Comparison of ENCODE assay signal across 20 mouse cellular contexts in the genomic region with DNA sequence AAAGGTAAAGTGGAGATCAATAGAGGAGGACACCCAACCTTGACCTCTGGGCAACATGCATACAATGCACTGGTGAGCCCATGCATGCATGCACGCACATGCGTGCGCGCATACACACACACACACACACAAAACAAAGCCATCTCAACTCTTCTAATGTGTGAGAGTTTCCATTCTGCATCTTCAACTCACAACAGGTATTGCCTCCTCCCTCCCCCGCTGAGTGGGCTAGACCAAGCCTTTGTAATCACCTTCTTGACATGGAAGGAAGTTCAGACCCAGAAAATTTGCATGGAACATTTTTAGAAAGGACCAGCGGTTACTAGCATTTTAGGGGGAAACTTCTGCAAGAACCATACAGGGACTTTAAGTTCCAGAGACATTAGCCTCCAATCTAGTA. TPM values are rescaled to one million over a fixed set of nuclear protein-coding genes. Genes with fewer than 3 reads are reported as not detected.
DNase-seq lines count a peak whose midpoint lies in the region; ATAC-seq lines count a peak whose summit lies in the region.
"Had no signal": no experiment of that assay in that cellular context is flagged by ENCODE, and none has a peak within 500 bp of the region (broad histone marks: within the 10 kb centered on the region; RNA-seq: fewer than 3 reads in every experiment).

No protein-coding gene starts in this region.

- 88% methylated on average over 6 of the region's 6 CpGs for WGBS in embryonic facial prominence, embryonic 12.5 days
- 95% methylated on average over 6 of the region's 6 CpGs for WGBS in embryonic facial prominence, embryonic 10.5 days
- 94% methylated on average over 6 of the region's 6 CpGs for WGBS in forebrain, embryonic 10.5 days

- H3K27ac ChIP-seq in embryonic facial prominence, embryonic 12.5 days: no peak overlapping the region
- no peak overlapping the region for H3K27ac ChIP-seq in embryonic facial prominence, embryonic 10.5 days (replicated peaks)
- H3K27ac ChIP-seq in forebrain, embryonic 10.5 days: no peak overlapping the region
- H3K27ac ChIP-seq: forebrain, embryonic 12.5 days; heart, embryonic 10.5 days; hindbrain, embryonic 12.5 days had no signal

- no peaks in the 10 kb centered on the region for H3K4me1 ChIP-seq in embryonic facial prominence, embryonic 12.5 days
- no peaks in the 10 kb centered on the region for H3K4me1 ChIP-seq in embryonic facial prominence, embryonic 10.5 days
- H3K4me1 ChIP-seq in forebrain, embryonic 10.5 days: no peaks in the 10 kb centered on the region
- H3K4me1 ChIP-seq: forebrain, embryonic 12.5 days; heart, embryonic 10.5 days; hindbrain, embryonic 12.5 days had no signal

- no peaks in the 10 kb centered on the region for H3K36me3 ChIP-seq in embryonic facial prominence, embryonic 12.5 days
- no peaks in the 10 kb centered on the region for H3K36me3 ChIP-seq in embryonic facial prominence, embryonic 10.5 days (replicated peaks)
- H3K36me3 ChIP-seq in forebrain, embryonic 10.5 days (replicated peaks): no peaks in the 10 kb centered on the region
- H3K36me3 ChIP-seq: forebrain, embryonic 12.5 days; heart, embryonic 10.5 days; hindbrain, embryonic 12.5 days had no signal

- H3K4me2 ChIP-seq in embryonic facial prominence, embryonic 12.5 days (replicated peaks): no peak overlapping the region
- H3K4me2 ChIP-seq: forebrain, embryonic 12.5 days; hindbrain, embryonic 12.5 days had no signal

- H3K27me3 ChIP-seq in embryonic facial prominence, embryonic 12.5 days: no peaks in the 10 kb centered on the region
- peaks cover 1% of the 10 kb centered on the region for H3K27me3 ChIP-seq in embryonic facial prominence, embryonic 10.5 days (replicated peaks; ENCODE audit: low read depth, poor library complexity, severe bottlenecking)
- H3K27me3 ChIP-seq in forebrain, embryonic 10.5 days (ENCODE audit: poor library complexity, severe bottlenecking): peaks cover 5% of the 10 kb centered on the region
- H3K27me3 ChIP-seq: hindbrain, embryonic 12.5 days had no signal

- H3K4me3 ChIP-seq in embryonic facial prominence, embryonic 12.5 days: no peak overlapping the region
- H3K4me3 ChIP-seq in embryonic facial prominence, embryonic 10.5 days: no peak overlapping the region
- H3K4me3 ChIP-seq in forebrain, embryonic 10.5 days: no peak overlapping the region
- H3K4me3 ChIP-seq: forebrain, embryonic 12.5 days; heart, embryonic 10.5 days; hindbrain, embryonic 12.5 days had no signal

- 0 out of 2 replicates have a peak, but pooled peaks have one; percentile 47 for ATAC-seq in embryonic facial prominence, embryonic 12.5 days (ENCODE audit: insufficient number of reproducible peaks, insufficient read depth, low FRiP score, low TSS enrichment)
- ATAC-seq in neutrophil, adult 5-6 weeks (ENCODE audit: extremely low read depth, insufficient number of reproducible peaks, low FRiP score, poor library complexity, severe bottlenecking): 0 out of 2 replicates have a peak, but pooled peaks have one; percentile 18
- ATAC-seq: forebrain, embryonic 16.5 days; hindbrain, embryonic 16.5 days had no signal

- no peak overlapping the region for H3K9ac ChIP-seq in embryonic facial prominence, embryonic 12.5 days
- H3K9ac ChIP-seq: forebrain, embryonic 12.5 days; hindbrain, embryonic 12.5 days had no signal

- no peaks in the 10 kb centered on the region for H3K9me3 ChIP-seq in embryonic facial prominence, embryonic 12.5 days
- H3K9me3 ChIP-seq in embryonic facial prominence, embryonic 10.5 days: no peaks in the 10 kb centered on the region
- H3K9me3 ChIP-seq in forebrain, embryonic 10.5 days: no peaks in the 10 kb centered on the region
- H3K9me3 ChIP-seq: forebrain, embryonic 12.5 days; heart, embryonic 10.5 days; hindbrain, embryonic 12.5 days had no signal

- DNase-seq in embryonic facial prominence, embryonic 10.5 days (ENCODE audit: low spot score): no peak
- DNase-seq in CD4-positive, CD25-positive, alpha-beta regulatory T cell, adult 2 months (ENCODE audit: low read depth, low spot score): peak; percentile 29
- DNase-seq in forebrain, embryonic 10.5 days (ENCODE audit: extremely low spot score, low spot score): no peak
- DNase-seq in cerebellum, postnatal 25 days: no peak
- DNase-seq in ovary, postnatal 14 days (ENCODE audit: low spot score): no peak
- DNase-seq: adrenal gland, postnatal 10 days; cerebellum, adult 11-12 months; cerebellum, adult 9-10 months; cerebellum, postnatal 36 days; gastrocnemius, postnatal 10 days; heart, adult 18-20 months; heart, postnatal 10 days; heart, postnatal 4 days had no signal

RNA-seq across cellular contexts. Expression of a gene that starts 7.6 kb away (rescaled TPM):
- polyA plus RNA-seq in embryonic facial prominence, embryonic 12.5 days (2016; fragmentation: Nextera tagmentation; extraction: Ambion mirVana): 0.99 and 1.3 TPM in 2 replicates
- polyA plus RNA-seq in embryonic facial prominence, embryonic 10.5 days (2016; fragmentation: Nextera tagmentation; extraction: Ambion mirVana): 0.14 and 0.42 TPM in 2 replicates
- 131 and 140 TPM in 2 replicates for total RNA-seq in neutrophil, adult 5-6 weeks (2017)
- polyA plus RNA-seq in forebrain, embryonic 10.5 days (2016; fragmentation: Nextera tagmentation; extraction: Ambion mirVana): 0.18 and 0.27 TPM in 2 replicates
